Comparison of ENCODE assay signal across 8 mouse cellular contexts in the genomic region with DNA sequence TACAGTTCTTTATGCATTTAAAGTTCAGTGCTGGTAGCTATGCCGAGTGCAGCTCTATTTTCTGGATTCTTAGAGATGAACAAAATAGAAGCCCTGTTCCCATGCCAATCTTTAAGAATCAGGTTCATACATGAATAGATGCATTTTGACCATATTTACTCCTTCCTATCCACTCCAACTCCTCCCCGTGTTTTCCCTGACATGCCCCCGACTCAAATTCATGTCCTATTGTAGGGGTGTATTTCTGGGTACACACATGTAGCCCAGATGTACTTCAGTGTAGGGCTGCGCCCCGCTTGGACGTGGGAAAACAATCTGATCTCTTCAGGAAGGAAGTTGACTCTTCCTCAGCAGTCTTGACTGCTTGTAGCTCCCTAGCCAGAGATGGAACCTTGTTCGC. TPM values are rescaled to one million over a fixed set of nuclear protein-coding genes. Genes with fewer than 3 reads are reported as not detected.
DNase-seq lines count a peak whose midpoint lies in the region; ATAC-seq and TF ChIP-seq lines count a peak whose summit lies in the region.

No protein-coding gene starts in this region.

- peak overlapping the region; percentile 100 for H3K4me3 ChIP-seq in ES-Bruce4 (ENCODE audit: low read depth, low read length)
- peak overlapping the region; percentile 92 for H3K4me3 ChIP-seq in hindbrain, embryonic 11.5 days (ENCODE audit: low read depth, low read length)
- H3K4me3 ChIP-seq in liver, embryonic 12.5 days: peak overlapping the region; percentile 97
- peak overlapping the region; percentile 85 for H3K4me3 ChIP-seq in neural tube, embryonic 15.5 days (replicated peaks)

- TF ChIP-seq EP300 in ES-Bruce4 (IDR thresholded peaks at IDR 0.05; ENCODE audit: insufficient read depth, low read depth, low read length): no peak

- H3K4me1 ChIP-seq in ES-Bruce4 (ENCODE audit: control insufficient read depth, insufficient read depth, low read length): peaks cover 5% of the 10 kb centered on the region
- no peaks in the 10 kb centered on the region for H3K4me1 ChIP-seq in hindbrain, embryonic 11.5 days (replicated peaks; ENCODE audit: control insufficient read depth, insufficient read depth, low read length)
- H3K4me1 ChIP-seq in liver, embryonic 12.5 days: peaks cover 23% of the 10 kb centered on the region
- H3K4me1 ChIP-seq in neural tube, embryonic 15.5 days: peaks cover 18% of the 10 kb centered on the region

- no peaks in the 10 kb centered on the region for H3K27me3 ChIP-seq in ES-Bruce4 (ENCODE audit: control insufficient read depth, insufficient read depth, low read length, poor library complexity, severe bottlenecking)
- H3K27me3 ChIP-seq in hindbrain, embryonic 11.5 days (ENCODE audit: control insufficient read depth, insufficient read depth, low read length): no peaks in the 10 kb centered on the region
- H3K27me3 ChIP-seq in liver, embryonic 12.5 days (replicated peaks): no peaks in the 10 kb centered on the region
- H3K27me3 ChIP-seq in neural tube, embryonic 15.5 days (replicated peaks): no peaks in the 10 kb centered on the region

- peak overlapping the region; percentile 86 for H3K27ac ChIP-seq in ES-Bruce4 (ENCODE audit: insufficient read depth, low read length)
- H3K27ac ChIP-seq in hindbrain, embryonic 11.5 days (ENCODE audit: low read depth, low read length): peak overlapping the region; percentile 100; the same call in 1 of the 2 replicates
- H3K27ac ChIP-seq in liver, embryonic 12.5 days: peak overlapping the region; percentile 98
- peak overlapping the region; percentile 100 for H3K27ac ChIP-seq in neural tube, embryonic 15.5 days (replicated peaks)

- peak; percentile 4 for DNase-seq in gastrocnemius, postnatal 10 days
- no peak for DNase-seq in gastrocnemius, postnatal 14 days
- DNase-seq in embryo, embryonic 11.5 days (ENCODE audit: low read depth, low spot score): peak; percentile 17
- DNase-seq in hindbrain, embryonic 11.5 days (ENCODE audit: low spot score): no peak
- no peak for DNase-seq in spleen, adult 12 weeks (ENCODE audit: low spot score)

- no peaks in the 10 kb centered on the region for H3K36me3 ChIP-seq in ES-Bruce4 (ENCODE audit: control insufficient read depth, insufficient read depth, low read length, poor library complexity, severe bottlenecking)
- no peaks in the 10 kb centered on the region for H3K36me3 ChIP-seq in hindbrain, embryonic 11.5 days (ENCODE audit: control insufficient read depth, insufficient read depth, low read length)
- H3K36me3 ChIP-seq in liver, embryonic 12.5 days: peaks cover 2% of the 10 kb centered on the region; the same call in 1 of the 2 replicates
- no peaks in the 10 kb centered on the region for H3K36me3 ChIP-seq in neural tube, embryonic 15.5 days

- intact Hi-C loops in gastrocnemius, postnatal 14 days (cut with DNase I; ENCODE audit: low total_unique reads): no loop called here

- H3K9me3 ChIP-seq in ES-Bruce4 (replicated peaks; ENCODE audit: control insufficient read depth, insufficient read depth, low read length, poor library complexity, severe bottlenecking): no peaks in the 10 kb centered on the region
- no peaks in the 10 kb centered on the region for H3K9me3 ChIP-seq in hindbrain, embryonic 11.5 days (ENCODE audit: control insufficient read depth, low read length)
- H3K9me3 ChIP-seq in liver, embryonic 12.5 days (replicated peaks): no peaks in the 10 kb centered on the region
- H3K9me3 ChIP-seq in neural tube, embryonic 15.5 days (replicated peaks): no peaks in the 10 kb centered on the region

- peak; percentile 39 for ATAC-seq in hindbrain, embryonic 11.5 days (ENCODE audit: low FRiP score)
- ATAC-seq in liver, embryonic 12.5 days: 0 out of 2 replicates have a peak, but pooled peaks have one; percentile 5
- ATAC-seq in neural tube, embryonic 15.5 days (ENCODE audit: low FRiP score): peak; percentile 33

- peak overlapping the region; percentile 53 for H3K4me2 ChIP-seq in hindbrain, embryonic 11.5 days (replicated peaks; ENCODE audit: low read depth, low read length)
- peak overlapping the region; percentile 92 for H3K4me2 ChIP-seq in liver, embryonic 12.5 days
- H3K4me2 ChIP-seq in neural tube, embryonic 15.5 days: peak overlapping the region; percentile 60

- TF ChIP-seq CTCF in ES-Bruce4 (IDR thresholded peaks at IDR 0.05; ENCODE audit: low read depth, low read length): no peak

- WGBS in hindbrain, embryonic 11.5 days: 19% methylated on average over 7 of the region's 7 CpGs
- 6% methylated on average over 7 of the region's 7 CpGs for WGBS in liver, embryonic 12.5 days (ENCODE audit: insufficient replicate concordance)
- WGBS in neural tube, embryonic 15.5 days: 20% methylated on average over 7 of the region's 7 CpGs

- peak overlapping the region; percentile 98 for H3K9ac ChIP-seq in ES-Bruce4 (ENCODE audit: low read depth, poor library complexity, severe bottlenecking)
- peak overlapping the region; percentile 49 for H3K9ac ChIP-seq in hindbrain, embryonic 11.5 days (ENCODE audit: low read depth, low read length)
- H3K9ac ChIP-seq in liver, embryonic 12.5 days: peak overlapping the region; percentile 80
- peak overlapping the region; percentile 54 for H3K9ac ChIP-seq in neural tube, embryonic 15.5 days (replicated peaks)

- no peak for TF ChIP-seq POLR2A in ES-Bruce4 (IDR thresholded peaks at IDR 0.05; ENCODE audit: insufficient read depth, low read length)

RNA-seq across cellular contexts. Expression of a gene that starts 0.5 kb away (rescaled TPM):
- 10 to 100 TPM; 12.4 to 15.7 TPM for total RNA-seq in gastrocnemius, postnatal 10 days (2021)
- total RNA-seq in gastrocnemius, postnatal 14 days (2021): 10 to 100 TPM in 1 of 2 experiments, 1 to 10 TPM in 1; 7.8 to 10.2 TPM
- polyA plus RNA-seq in ES-Bruce4 (2011; ENCODE audit: insufficient read depth, insufficient read length, low read depth, missing spikeins): 88.9 and 94.3 TPM in 2 replicates
- polyA plus RNA-seq in hindbrain, embryonic 11.5 days (2014; fragmentation: Nextera tagmentation; extraction: Ambion mirVana): 77.3 and 81.2 TPM in 2 replicates
- polyA plus RNA-seq in liver, embryonic 12.5 days (2016; fragmentation: Nextera tagmentation; extraction: Ambion mirVana): 18.0 and 21.2 TPM in 2 replicates
- 49.7 and 52.7 TPM in 2 replicates for polyA plus RNA-seq in neural tube, embryonic 15.5 days (2015; fragmentation: Nextera tagmentation; extraction: Ambion mirVana)

Comparison
In these comparisons a context has a peak if more than half of its experiments do, and no peak if none do; other contexts are left out.
1. DNase-seq: peak in gastrocnemius, postnatal 10 days (single experiment) and embryo, embryonic 11.5 days (single experiment); none in gastrocnemius, postnatal 14 days (single experiment), hindbrain, embryonic 11.5 days (single experiment) and spleen, adult 12 weeks (single experiment).
2. Peak in every context shown above with its lines, with median percentiles within 50 percentile points of each other: H3K27ac ChIP-seq, H3K4me3 ChIP-seq, H3K9ac ChIP-seq, ATAC-seq and H3K4me2 ChIP-seq.